Mouse (Mus musculus): ENCODE measurements around the gene Zdhhc12.

DNA sequence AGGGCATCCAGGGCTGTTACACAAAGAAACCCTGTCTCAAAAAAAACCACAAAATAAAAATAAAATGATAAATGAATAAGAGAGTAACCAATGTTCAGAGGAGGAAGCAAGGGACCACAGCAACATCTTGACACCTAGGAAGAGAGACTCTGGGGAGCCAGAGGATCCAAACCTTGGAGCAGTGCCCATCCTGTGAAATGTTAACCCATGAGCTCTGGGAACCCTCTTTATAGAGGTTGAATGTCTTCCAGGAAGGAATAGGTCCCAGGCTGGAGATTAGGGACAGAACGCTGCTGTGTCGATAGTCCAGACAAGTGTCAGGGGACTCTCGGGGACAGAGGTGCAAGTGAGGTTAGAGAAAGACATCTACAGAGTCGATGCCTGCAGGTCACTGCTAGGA is 26.8 kb upstream of the Zdhhc12 start:
- TF ChIP-seq HCFC1 (IDR thresholded peaks at IDR 0.05; ENCODE audit: borderline replicate concordance, insufficient read depth, low read length) (no peak), CHD2 (IDR thresholded peaks at IDR 0.05; ENCODE audit: low read depth, low read length) (no peak), ZNF384 (IDR thresholded peaks at IDR 0.05; ENCODE audit: low read depth, low read length) (no peak)

All from ES-E14 (cell line).